Comparison of ENCODE assay signal across 10 mouse cellular contexts in genomic region chr10:79914131-79914947, GRCm38 (mm10). TPM values are rescaled to one million over a fixed set of nuclear protein-coding genes. Genes with fewer than 3 reads are reported as not detected.
A peak's percentile ranks its signal among the peaks of the same experiment; 100 is the strongest.
DNase-seq lines count a peak whose midpoint lies in the region; ATAC-seq and TF ChIP-seq lines count a peak whose summit lies in the region.
"Had no signal": no experiment of that assay in that cellular context is flagged by ENCODE, and none has a peak within 500 bp of the region (broad histone marks: within the 10 kb centered on the region; RNA-seq: fewer than 3 reads in every experiment).

No protein-coding gene starts in this region.

- no peak overlapping the region for H3K4me3 ChIP-seq in neural tube, embryonic 11.5 days (ENCODE audit: low read depth, low read length)
- H3K4me3 ChIP-seq in limb, embryonic 15.5 days = no peak overlapping the region
- peak overlapping the region; percentile 8; the same call in 1 of the 2 replicates for H3K4me3 ChIP-seq in stomach, postnatal 0 days (ENCODE audit: low read depth, low read length)
- H3K4me3 ChIP-seq: myocyte had no signal

- H3K36me3 ChIP-seq in neural tube, embryonic 11.5 days (ENCODE audit: control insufficient read depth, insufficient read depth, low read length) = peaks cover 7% of the 10 kb centered on the region
- peaks cover 30% of the 10 kb centered on the region for H3K36me3 ChIP-seq in limb, embryonic 15.5 days
- H3K36me3 ChIP-seq in stomach, postnatal 0 days (ENCODE audit: control insufficient read depth, insufficient read depth, low read length) = peaks cover 9% of the 10 kb centered on the region

- no peak overlapping the region for H3K27ac ChIP-seq in neural tube, embryonic 11.5 days (ENCODE audit: low read depth, low read length)
- H3K27ac ChIP-seq in limb, embryonic 15.5 days = no peak overlapping the region
- peak overlapping the region; percentile 89 for H3K27ac ChIP-seq in stomach, postnatal 0 days (replicated peaks)

- no peak for TF ChIP-seq EP300 in stomach, postnatal 0 days (optimal IDR thresholded peaks at IDR 0.05)

- peaks cover 8% of the 10 kb centered on the region for H3K4me1 ChIP-seq in neural tube, embryonic 11.5 days (ENCODE audit: control insufficient read depth, insufficient read depth, low read length)
- peaks cover 47% of the 10 kb centered on the region for H3K4me1 ChIP-seq in limb, embryonic 15.5 days
- H3K4me1 ChIP-seq in stomach, postnatal 0 days (replicated peaks; ENCODE audit: control insufficient read depth, insufficient read depth) = peaks cover 3% of the 10 kb centered on the region; the same call in 1 of the 2 replicates

- no peak overlapping the region for H3K9ac ChIP-seq in neural tube, embryonic 11.5 days (ENCODE audit: low read length)
- 0 out of 2 replicates have a peak overlapping the region, but pooled peaks have one; percentile 7 for H3K9ac ChIP-seq in limb, embryonic 15.5 days
- H3K9ac ChIP-seq in stomach, postnatal 0 days (ENCODE audit: low read length) = peak overlapping the region; percentile 38; the same call in 1 of the 2 replicates

- peaks cover 23% of the 10 kb centered on the region for H3K27me3 ChIP-seq in neural tube, embryonic 11.5 days (ENCODE audit: control insufficient read depth, insufficient read depth, low read length)
- peaks cover 20% of the 10 kb centered on the region for H3K27me3 ChIP-seq in limb, embryonic 15.5 days
- no peaks in the 10 kb centered on the region for H3K27me3 ChIP-seq in stomach, postnatal 0 days (ENCODE audit: control insufficient read depth, insufficient read depth, low read length)

- no peak for TF ChIP-seq CTCF in stomach, postnatal 0 days (IDR thresholded peaks at IDR 0.05; ENCODE audit: low read depth)

- DNase-seq in cerebellum, postnatal 14 days = peak; percentile 25 to 51
- DNase-seq in cerebellum, adult 11 months = no peak
- peak; percentile 8 for DNase-seq in neural tube, embryonic 11.5 days (ENCODE audit: low spot score)
- DNase-seq in neural tube, embryonic 10.5 days (ENCODE audit: extremely low spot score, low spot score) = no peak
- DNase-seq in stomach, postnatal 0 days (ENCODE audit: low spot score) = peak; percentile 50
- DNase-seq in natural killer cell, adult 2 months (ENCODE audit: low spot score in 2 of 2) = no peak
- DNase-seq in cerebellum, adult 18-20 months = no peak

- WGBS in neural tube, embryonic 11.5 days = 71% methylated on average over 10 of the region's 11 CpGs
- 65% methylated on average over 11 of the region's 11 CpGs for WGBS in limb, embryonic 15.5 days
- WGBS in stomach, postnatal 0 days = 62% methylated on average over 10 of the region's 11 CpGs

- no peak for ATAC-seq in neural tube, embryonic 11.5 days (ENCODE audit: insufficient read depth, low FRiP score, low TSS enrichment)
- ATAC-seq in limb, embryonic 15.5 days (ENCODE audit: insufficient number of reproducible peaks, low FRiP score, low TSS enrichment, low read depth) = no peak
- no peak for ATAC-seq in stomach, postnatal 0 days (ENCODE audit: low FRiP score, low TSS enrichment)

- H3K4me2 ChIP-seq in neural tube, embryonic 11.5 days (ENCODE audit: low read depth) = no peak overlapping the region
- no peak overlapping the region for H3K4me2 ChIP-seq in limb, embryonic 15.5 days
- peak overlapping the region; percentile 88 for H3K4me2 ChIP-seq in stomach, postnatal 0 days (replicated peaks; ENCODE audit: low read depth)

- H3K9me3 ChIP-seq in neural tube, embryonic 11.5 days (ENCODE audit: control insufficient read depth, low read length) = no peaks in the 10 kb centered on the region
- H3K9me3 ChIP-seq in limb, embryonic 15.5 days = no peaks in the 10 kb centered on the region
- no peaks in the 10 kb centered on the region for H3K9me3 ChIP-seq in stomach, postnatal 0 days (ENCODE audit: control insufficient read depth, low read length)

RNA-seq across cellular contexts. Expression of gene Kiss1r, which starts 2.4 kb away (rescaled TPM):
- 0.77 and 0.80 TPM in 2 replicates for polyA plus RNA-seq in neural tube, embryonic 11.5 days (2014; fragmentation: Nextera tagmentation; extraction: Ambion mirVana)
- polyA plus RNA-seq in limb, embryonic 15.5 days (2015; fragmentation: Nextera tagmentation; extraction: Ambion mirVana) = 1.0 and 1.2 TPM in 2 replicates
- polyA plus RNA-seq in stomach, postnatal 0 days (2015; fragmentation: Nextera tagmentation; extraction: Ambion mirVana) = 0.79 and 0.99 TPM in 2 replicates

RNA-seq across cellular contexts. Expression of gene Gm26602, which starts 3.7 kb away (rescaled TPM):
- 14.5 TPM in 1 of 2 replicates, not detected in the other for polyA plus RNA-seq in neural tube, embryonic 11.5 days (2014; fragmentation: Nextera tagmentation; extraction: Ambion mirVana)
- polyA plus RNA-seq in limb, embryonic 15.5 days (2015; fragmentation: Nextera tagmentation; extraction: Ambion mirVana) = not detected in 2 replicates
- 8.9 and 18.0 TPM in 2 replicates for polyA plus RNA-seq in stomach, postnatal 0 days (2015; fragmentation: Nextera tagmentation; extraction: Ambion mirVana)
- polyA plus RNA-seq: C2C12, myocyte had no signal

RNA-seq across cellular contexts. Expression of gene Med16, which starts 5.6 kb away (rescaled TPM):
- polyA plus RNA-seq in neural tube, embryonic 11.5 days (2014; fragmentation: Nextera tagmentation; extraction: Ambion mirVana) = 47.7 and 53.6 TPM in 2 replicates
- 35.4 and 37.7 TPM in 2 replicates for polyA plus RNA-seq in limb, embryonic 15.5 days (2015; fragmentation: Nextera tagmentation; extraction: Ambion mirVana)
- 25.6 and 29.7 TPM in 2 replicates for polyA plus RNA-seq in stomach, postnatal 0 days (2015; fragmentation: Nextera tagmentation; extraction: Ambion mirVana)

RNA-seq across cellular contexts. Expression of gene R3hdm4, which starts 6.7 kb away (rescaled TPM):
- polyA plus RNA-seq in neural tube, embryonic 11.5 days (2014; fragmentation: Nextera tagmentation; extraction: Ambion mirVana) = 150 and 156 TPM in 2 replicates
- polyA plus RNA-seq in limb, embryonic 15.5 days (2015; fragmentation: Nextera tagmentation; extraction: Ambion mirVana) = 159 and 161 TPM in 2 replicates
- 160 and 174 TPM in 2 replicates for polyA plus RNA-seq in stomach, postnatal 0 days (2015; fragmentation: Nextera tagmentation; extraction: Ambion mirVana)

RNA-seq across cellular contexts. Expression of gene Arid3a, which starts 12.5 kb away (rescaled TPM):
- polyA plus RNA-seq in neural tube, embryonic 11.5 days (2014; fragmentation: Nextera tagmentation; extraction: Ambion mirVana) = 7.0 and 8.5 TPM in 2 replicates
- 5.7 and 7.4 TPM in 2 replicates for polyA plus RNA-seq in limb, embryonic 15.5 days (2015; fragmentation: Nextera tagmentation; extraction: Ambion mirVana)
- polyA plus RNA-seq in stomach, postnatal 0 days (2015; fragmentation: Nextera tagmentation; extraction: Ambion mirVana) = 3.2 and 3.5 TPM in 2 replicates

Comparison
In these comparisons a context has a peak if more than half of its experiments do, and no peak if none do; other contexts are left out.
1. DNase-seq: peak in cerebellum, postnatal 14 days (2 of 2), neural tube, embryonic 11.5 days (single experiment) and stomach, postnatal 0 days (single experiment); none in cerebellum, adult 11 months (single experiment), neural tube, embryonic 10.5 days (single experiment), natural killer cell, adult 2 months (0 of 2) and cerebellum, adult 18-20 months (0 of 2).